Mouse (Mus musculus) testis, adult 2 months (tissue): ENCODE data around the gene Hoxd8. TPM values are rescaled to one million over a fixed set of nuclear protein-coding genes. Genes with fewer than 3 reads are reported as not detected.

Source experiments
- H3K27ac ChIP-seq: fragments of 200-500 bp; 2 replicates; pipeline ENCODE4 v1.5.1; 2012; ENCODE audit warnings: low read depth, low read length; ENCODE audit not compliant: control insufficient read depth, insufficient read depth
- H3K27me3 ChIP-seq: fragments of 200-500 bp; 2 replicates; pipeline ENCODE4 v1.6.1; 2012; ENCODE audit warnings: mild to moderate bottlenecking, low read length, moderate library complexity; ENCODE audit not compliant: control insufficient read depth, insufficient read depth
- H3K36me3 ChIP-seq: fragments of 200-500 bp; 2 replicates; pipeline ENCODE4 v1.6.1; 2012; ENCODE audit warnings: mild to moderate bottlenecking, low read length; ENCODE audit not compliant: control insufficient read depth, insufficient read depth
- H3K4me1 ChIP-seq: fragments of 200-500 bp; 2 replicates; pipeline ENCODE4 v1.6.1; 2012; ENCODE audit warnings: low read length; ENCODE audit not compliant: control insufficient read depth, insufficient read depth
- H3K4me3 ChIP-seq: fragments of 200-500 bp; 2 replicates; pipeline ENCODE4 v1.5.1; 2012; ENCODE audit warnings: low read depth, mild to moderate bottlenecking, low read length, moderate library complexity, mixed read lengths; ENCODE audit not compliant: control insufficient read depth
- CTCF ChIP-seq: fragments of 200-500 bp; IDR thresholded peaks from 2 replicates; pipeline ENCODE4 v1.5.1; 2012; ENCODE audit warnings: low read depth, mild to moderate bottlenecking, inconsistent platforms, low read length, moderate library complexity; ENCODE audit not compliant: control insufficient read depth, insufficient read depth, insufficient replicate concordance
- POLR2A ChIP-seq: fragments of 200-500 bp; IDR thresholded peaks from 2 replicates; pipeline ENCODE4 v1.6.1; 2012; ENCODE audit warnings: low read depth, mild to moderate bottlenecking, inconsistent platforms, low read length, moderate library complexity; ENCODE audit not compliant: control insufficient read depth
- polyA plus RNA-seq: library from polyadenylated mRNA; depleted of rRNA; stranded (reverse); fragments of >200 nt; gene quantifications from 2 replicates; pipeline ENCODE4 v1.2.3, GENCODE M21; 2012

The Hoxd8 gene
- polyA plus RNA-seq, 1 experiment = 23.6 TPM

DNA sequence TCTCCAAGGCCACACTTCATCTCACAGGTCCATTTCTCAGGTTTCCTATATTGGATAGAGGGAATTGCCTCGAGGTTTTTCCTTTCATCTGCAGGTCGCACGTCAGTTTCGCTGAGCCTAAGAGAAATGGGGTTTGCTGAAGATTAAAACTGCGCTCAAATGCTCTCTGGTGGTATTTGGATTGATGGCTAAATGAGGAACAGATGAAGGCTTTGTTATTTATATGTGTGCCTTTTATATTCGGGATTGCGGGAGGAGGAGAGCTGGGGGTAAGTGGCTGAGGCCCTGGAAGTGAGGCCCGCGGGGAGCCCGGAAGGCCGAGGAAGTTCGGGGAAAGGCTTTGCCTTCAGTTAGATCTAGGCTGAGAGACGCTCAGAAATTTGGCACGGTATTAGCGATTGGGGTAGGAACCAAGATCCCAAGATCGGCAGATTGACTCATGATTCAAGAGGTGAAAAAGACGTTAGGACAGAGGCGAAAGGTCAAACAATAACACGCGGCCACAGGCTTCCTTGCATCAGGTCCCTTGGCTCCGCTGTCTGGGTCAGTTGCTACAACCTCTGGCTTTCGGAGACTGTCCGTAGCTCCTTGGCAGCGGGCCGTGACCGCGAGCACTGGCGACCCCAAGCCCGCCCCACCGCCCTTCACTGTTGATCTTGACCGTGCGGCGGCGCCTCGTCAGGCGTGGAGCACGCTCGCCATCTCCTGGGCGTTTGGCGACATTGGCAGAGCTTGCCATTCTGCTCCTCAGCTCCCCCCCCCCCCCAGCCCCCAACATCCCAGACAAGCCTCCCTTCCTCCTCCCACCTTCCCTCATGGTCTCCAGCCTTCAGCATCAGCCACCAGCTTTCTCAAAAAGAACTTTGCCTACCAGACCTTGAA lies 31.7 kb upstream of the Hoxd8 start:
- no peak for TF ChIP-seq POLR2A
- peak; percentile 55; the same call in 1 of the 2 replicates for TF ChIP-seq CTCF
- H3K4me1 ChIP-seq = peaks cover 18% of the 10 kb centered on the region
- peaks cover 13% of the 10 kb centered on the region for H3K27me3 ChIP-seq
- H3K4me3 ChIP-seq = no peak overlapping the region
- H3K27ac ChIP-seq = no peak overlapping the region
- H3K36me3 ChIP-seq = no peaks in the 10 kb centered on the region

- Histone ChIP-seq H3K27ac (no peak overlapping the region), H3K36me3 (no peaks in the 10 kb centered on the region), H3K4me3 (no peak overlapping the region), H3K4me1 (peaks cover 9% of the 10 kb centered on the region), H3K27me3 (peaks cover 8% of the 10 kb centered on the region)
- TF ChIP-seq CTCF (no peak), POLR2A (no peak)
These were observed 30.5 kb upstream of the Hoxd8 start for GRCm38 (mm10) chr2:74673835-74674425.

DNA sequence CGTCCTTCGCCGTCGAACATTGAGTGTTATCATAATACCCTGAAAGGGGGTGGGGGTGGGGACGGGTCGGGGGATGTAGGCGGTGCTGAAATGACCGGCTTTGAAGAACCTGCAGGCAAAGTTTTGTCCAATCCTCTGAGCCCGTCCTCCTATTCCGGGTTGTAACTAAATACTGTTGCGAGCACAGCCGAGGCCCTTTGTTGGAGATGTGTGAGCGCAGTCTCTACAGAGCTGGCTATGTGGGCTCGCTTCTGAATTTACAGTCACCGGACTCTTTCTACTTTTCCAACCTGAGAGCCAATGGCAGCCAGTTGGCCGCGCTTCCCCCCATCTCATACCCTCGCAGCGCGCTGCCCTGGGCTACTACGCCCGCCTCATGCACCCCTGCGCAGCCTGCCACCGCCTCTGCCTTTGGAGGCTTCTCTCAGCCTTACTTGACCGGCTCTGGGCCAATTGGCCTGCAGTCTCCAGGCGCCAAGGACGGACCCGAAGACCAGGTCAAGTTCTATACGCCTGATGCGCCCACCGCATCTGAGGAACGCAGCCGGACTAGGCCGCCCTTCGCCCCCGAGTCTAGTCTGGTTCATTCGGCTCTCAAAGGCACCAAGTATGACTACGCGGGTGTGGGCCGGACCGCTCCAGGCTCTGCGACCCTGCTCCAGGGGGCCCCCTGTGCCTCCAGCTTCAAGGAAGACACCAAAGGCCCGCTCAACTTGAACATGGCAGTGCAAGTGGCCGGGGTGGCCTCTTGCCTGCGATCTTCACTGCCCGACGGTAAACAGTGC lies 29.3 kb upstream of the Hoxd8 start, which contains the start of gene Hoxd12:
TSS of gene Hoxd12 (plus strand) at position 133 of the 785 bp plus-strand sequence.
- Histone ChIP-seq H3K4me1 (peaks cover 14% of the 10 kb centered on the region), H3K27me3 (peaks cover 8% of the 10 kb centered on the region)

DNA sequence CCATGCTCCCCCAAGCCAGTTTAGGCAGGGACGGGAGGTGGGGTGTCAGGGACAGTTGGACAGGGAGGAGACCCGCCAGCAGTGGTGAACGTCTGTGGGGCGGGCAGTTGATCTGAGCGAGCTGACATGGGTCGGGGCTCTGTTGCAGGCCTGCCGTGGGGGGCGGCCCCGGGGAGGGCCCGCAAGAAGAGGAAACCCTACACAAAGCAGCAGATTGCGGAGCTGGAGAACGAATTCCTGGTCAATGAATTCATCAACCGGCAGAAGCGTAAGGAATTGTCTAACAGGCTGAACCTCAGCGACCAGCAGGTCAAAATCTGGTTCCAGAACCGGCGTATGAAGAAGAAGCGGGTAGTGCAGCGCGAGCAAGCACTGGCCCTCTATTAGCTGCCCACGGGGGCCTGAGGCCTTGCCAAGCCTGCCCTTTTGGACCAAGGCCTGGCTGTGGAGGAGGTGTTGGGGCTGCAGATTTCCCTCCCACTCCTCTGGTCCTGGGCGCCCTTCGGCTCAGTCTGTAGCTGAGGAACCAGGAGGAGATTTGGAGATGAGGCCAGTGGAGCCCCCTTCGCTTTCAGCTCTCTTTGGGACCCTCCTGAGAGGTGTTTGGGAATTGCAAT lies 28.6 kb upstream of the Hoxd8 start:
- peaks cover 14% of the 10 kb centered on the region for H3K4me1 ChIP-seq
- no peaks in the 10 kb centered on the region for H3K36me3 ChIP-seq
- no peak for TF ChIP-seq POLR2A
- TF ChIP-seq CTCF = no peak
- no peak overlapping the region for H3K27ac ChIP-seq
- H3K27me3 ChIP-seq = peaks cover 12% of the 10 kb centered on the region
- no peak overlapping the region for H3K4me3 ChIP-seq

More for the DNA sequence above, 29.3 kb upstream of the Hoxd8 start, which contains the start of gene Hoxd12:
- TF ChIP-seq POLR2A = no peak
- no peak for TF ChIP-seq CTCF
- no peaks in the 10 kb centered on the region for H3K36me3 ChIP-seq
- H3K27ac ChIP-seq = no peak within 1 kb of the TSS
- no peak within 1 kb of the TSS for H3K4me3 ChIP-seq

DNA sequence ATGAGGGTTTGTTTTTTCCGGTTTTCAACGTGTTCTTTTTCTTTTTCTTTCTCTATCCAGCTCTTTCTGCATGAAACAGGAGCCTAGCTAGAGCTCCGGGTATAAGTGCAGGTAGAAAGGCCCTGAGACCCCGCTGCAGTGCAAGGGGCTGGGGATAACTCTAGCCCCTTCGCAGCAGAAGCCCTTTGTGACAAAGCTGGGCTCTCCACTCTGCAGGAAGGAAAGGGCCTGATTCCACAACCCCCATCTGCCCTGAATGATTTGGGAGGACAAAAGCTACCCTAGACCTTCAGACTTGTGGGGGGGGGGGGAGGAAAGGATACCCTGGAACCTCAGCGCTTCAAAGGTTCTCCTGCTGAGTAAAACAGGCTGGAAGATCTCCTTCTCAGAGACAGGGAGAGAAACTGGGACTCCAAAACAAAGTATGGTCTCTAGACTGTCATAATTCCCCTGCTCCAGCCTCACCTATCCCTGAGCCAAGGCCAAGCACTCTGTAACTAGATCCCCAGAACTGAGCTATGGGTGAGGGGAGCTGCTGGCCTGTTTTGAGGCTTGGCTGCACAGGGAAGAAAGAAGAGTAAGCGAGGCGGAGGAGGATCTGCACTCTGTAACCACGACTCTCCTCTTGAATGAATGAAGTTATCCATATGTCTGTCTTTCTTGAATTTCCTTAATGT lies 27.9 kb upstream of the Hoxd8 start:
- no peak overlapping the region for H3K27ac ChIP-seq
- H3K36me3 ChIP-seq = no peaks in the 10 kb centered on the region
- peaks cover 12% of the 10 kb centered on the region for H3K27me3 ChIP-seq
- peaks cover 14% of the 10 kb centered on the region for H3K4me1 ChIP-seq
- TF ChIP-seq CTCF (no peak), POLR2A (no peak)
- no peak overlapping the region for H3K4me3 ChIP-seq

- Histone ChIP-seq H3K4me3 (no peak overlapping the region), H3K27me3 (peaks cover 13% of the 10 kb centered on the region)
These were observed 27.3 kb upstream of the Hoxd8 start for GRCm38 (mm10) chr2:74677106-74677505.

More at GRCm38 (mm10) chr2:74677106-74677505, 27.3 kb upstream of the Hoxd8 start:
- Histone ChIP-seq H3K4me1 (peaks cover 17% of the 10 kb centered on the region), H3K27ac (no peak overlapping the region), H3K36me3 (no peaks in the 10 kb centered on the region)
- no peak for TF ChIP-seq CTCF
- TF ChIP-seq POLR2A = no peak
